Mouse (Mus musculus) mesoderm, embryonic 11.5 days (tissue): ENCODE measurements around the gene Epgn.
A peak's percentile ranks its signal among the peaks of the same experiment; 100 is the strongest.

Source experiments
- DNase-seq: peaks from one replicate; pipeline ENCODE4 v3.0.0-alpha.2; 2012; ENCODE audit warnings: low read depth, low spot score

Gene Epgn

DNA sequence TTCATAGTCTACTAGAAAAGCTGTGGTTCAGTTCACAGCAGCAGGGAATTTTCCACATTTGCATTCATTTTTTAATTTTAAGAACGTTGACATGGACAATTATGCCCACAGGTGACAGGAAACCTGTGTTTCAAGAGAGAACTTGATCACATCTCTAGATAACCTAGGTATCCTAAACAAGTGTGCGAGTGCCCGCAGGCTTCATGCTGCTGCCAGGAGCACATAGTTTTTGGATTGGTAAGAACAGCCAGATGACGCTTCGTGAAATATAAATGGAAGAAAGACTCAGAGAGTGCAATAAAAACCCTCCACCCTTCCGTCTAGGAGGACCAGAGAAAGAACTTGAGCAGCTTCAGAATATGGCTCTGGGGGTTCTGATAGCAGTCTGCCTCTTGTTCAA, at the start of gene Epgn:
TSS of gene Epgn (plus strand) at position 301 of the 400 bp plus-strand sequence.
- no peak for DNase-seq

- DNase-seq, result no peak
These were observed 47.0 kb upstream of the Epgn start for GRCm38 (mm10) chr5:90980297-90980696.

DNA sequence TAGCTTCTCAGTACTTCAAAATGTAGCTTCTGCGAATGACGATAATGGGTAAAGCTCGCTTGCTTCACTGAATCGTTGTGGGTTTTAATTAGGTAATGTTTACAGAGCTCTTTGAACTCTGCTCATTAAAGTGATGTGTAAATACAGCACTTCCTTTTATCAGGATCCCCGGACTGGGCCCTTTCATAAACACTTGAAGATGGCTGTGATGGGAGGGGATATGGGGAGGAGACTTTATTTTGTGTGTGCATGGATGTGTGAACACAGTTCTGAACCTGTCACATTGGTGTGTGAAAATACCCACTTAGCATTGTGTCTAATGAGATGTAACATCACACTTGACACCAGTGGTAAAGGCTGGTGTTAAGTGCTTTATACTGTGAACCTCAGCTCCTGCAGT, 39.7 kb upstream of the Epgn start:
- no peak for DNase-seq

DNA sequence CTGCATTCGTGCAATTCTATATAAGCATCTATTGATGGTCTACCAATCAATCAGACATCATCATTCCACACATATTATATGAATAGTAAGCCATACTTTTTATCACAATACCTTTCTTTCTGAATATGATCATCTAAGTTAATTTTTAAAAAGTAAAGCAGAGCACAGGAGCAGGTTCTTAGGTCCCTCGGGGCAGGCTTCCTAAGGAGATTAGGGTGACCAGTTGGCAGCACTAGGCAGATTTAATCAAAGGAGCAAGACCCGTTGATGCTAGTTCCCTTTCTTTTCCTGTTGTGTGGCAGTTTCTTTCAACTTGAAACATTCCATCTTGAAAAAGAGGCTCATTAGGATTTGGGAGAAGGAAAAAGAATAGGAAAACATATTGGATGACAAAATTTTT, 39.1 kb upstream of the Epgn start:
- DNase-seq, result no peak

- DNase-seq, result no peak
These were observed 38.7 kb upstream of the Epgn start for GRCm38 (mm10) chr5:90988592-90988991.

DNA sequence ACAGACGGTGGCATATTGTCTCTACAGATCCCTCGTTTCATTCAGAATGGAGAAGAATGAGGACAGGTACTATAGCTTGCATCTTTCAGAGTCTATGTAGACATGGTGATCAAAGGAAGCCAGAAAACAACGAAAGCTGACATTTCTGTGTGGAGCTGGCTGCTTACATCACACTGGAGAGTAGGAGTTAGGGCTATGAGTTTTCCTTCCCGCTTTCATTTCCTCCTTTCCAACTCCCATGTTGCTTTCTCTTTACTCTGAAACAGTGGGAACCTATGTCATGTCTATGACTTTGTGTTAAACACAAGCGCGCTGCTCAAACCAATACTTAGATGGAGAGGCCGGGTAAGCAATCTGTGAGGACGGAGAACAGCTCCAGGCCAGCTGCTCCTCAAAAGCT, 27.3 kb upstream of the Epgn start:
- DNase-seq, result no peak

DNA sequence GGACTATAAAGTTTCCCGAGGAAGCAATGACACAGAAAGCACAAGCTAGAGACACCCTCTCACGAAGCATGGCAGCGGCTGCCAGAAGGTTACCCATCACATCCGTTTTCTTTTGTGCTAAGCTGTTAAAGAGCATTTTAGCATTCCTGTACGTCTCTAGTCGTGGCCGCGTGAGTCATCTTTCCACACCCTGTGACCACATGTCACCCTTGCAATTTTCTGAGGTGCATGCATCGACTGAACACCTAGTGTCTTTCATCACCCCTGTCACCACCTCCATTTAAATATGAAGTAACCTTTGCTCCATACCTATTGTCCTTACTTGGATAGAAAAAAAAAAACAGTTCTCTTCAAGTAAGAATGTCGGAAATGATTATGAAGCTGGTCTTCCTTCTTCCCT, 12.0 kb upstream of the Epgn start:
- no peak for DNase-seq

DNA sequence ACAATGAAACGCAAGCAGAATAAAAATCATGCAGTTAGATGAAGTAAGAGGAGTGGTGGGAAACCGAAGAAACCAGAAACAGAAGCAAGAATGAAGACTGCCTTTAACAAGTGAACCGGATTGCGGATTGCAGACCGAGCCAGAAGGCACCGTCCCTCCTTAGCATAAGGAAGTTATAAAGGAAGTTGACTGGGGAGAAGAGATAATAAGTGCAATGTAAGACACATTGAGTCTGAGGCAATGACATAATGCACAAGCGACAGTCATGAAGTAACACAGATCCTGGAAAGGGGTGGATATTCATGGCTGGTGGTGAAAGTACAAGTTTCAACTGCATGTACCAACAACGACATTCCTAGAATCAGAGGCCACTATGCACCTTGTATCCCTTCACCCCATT, 4.2 kb upstream of the Epgn start:
- no peak for DNase-seq

DNA sequence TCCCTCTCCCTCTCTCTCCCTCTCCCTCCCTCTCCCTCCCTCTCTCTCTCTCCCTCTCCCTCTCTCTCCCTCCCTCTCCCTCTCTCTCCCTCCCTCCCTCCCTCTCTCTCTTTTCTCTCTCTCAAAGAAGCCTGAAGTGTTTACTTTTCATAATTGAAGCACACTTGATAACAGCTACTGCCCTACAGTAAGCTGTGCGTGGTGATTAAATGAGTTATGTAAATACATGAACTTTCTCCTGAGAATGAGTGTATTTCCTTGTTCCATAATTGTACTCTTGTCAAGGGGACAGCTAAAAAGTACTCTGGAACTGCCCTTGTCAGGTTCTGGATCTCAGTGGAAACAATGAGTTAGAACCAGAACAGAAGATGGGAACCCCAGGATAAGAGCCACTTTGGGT, 576 bp downstream of the Epgn start:
- no peak for DNase-seq

DNA sequence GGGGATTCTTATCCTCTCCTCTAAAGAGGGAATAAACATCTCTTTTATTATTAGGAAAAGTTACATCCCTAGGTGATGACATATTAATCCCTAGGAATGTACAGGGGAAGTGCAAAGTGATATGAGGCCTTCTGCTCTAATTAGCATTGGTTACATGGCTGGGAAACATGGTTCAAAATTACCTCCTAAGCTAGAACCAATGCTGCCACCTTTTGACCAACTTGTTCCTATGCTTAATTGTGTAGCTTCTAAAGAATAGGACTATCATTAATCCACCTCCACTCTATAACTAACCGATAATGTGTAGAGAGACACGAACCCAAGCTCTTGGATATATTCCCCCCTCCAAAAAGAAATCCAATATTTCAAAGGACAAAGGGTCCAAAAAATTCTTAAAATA, 3.4 kb downstream of the Epgn start:
- no peak for DNase-seq

DNA sequence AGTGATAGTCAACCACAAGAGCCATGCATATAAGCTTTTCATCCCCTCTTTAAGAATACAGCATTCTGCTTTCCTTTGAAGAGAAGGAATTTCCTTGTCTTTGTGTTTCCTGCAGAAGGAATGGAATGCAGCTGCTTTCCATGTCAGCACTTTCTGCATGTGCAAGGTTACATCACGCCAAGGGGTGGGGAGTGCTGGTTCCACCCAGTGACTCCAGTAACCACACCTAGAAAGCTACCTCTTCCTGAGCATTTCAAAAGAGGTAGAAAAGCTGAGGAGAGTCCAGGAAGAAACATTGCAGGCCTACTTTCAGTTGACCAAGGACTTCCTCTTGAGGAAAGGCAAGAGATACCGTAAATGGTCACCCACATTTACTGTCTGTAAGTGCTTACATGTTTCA, 8.1 kb downstream of the Epgn start:
- no peak for DNase-seq

- DNase-seq, result no peak
These were observed 9.4 kb downstream of the Epgn start for GRCm38 (mm10) chr5:91036628-91037027.

DNA sequence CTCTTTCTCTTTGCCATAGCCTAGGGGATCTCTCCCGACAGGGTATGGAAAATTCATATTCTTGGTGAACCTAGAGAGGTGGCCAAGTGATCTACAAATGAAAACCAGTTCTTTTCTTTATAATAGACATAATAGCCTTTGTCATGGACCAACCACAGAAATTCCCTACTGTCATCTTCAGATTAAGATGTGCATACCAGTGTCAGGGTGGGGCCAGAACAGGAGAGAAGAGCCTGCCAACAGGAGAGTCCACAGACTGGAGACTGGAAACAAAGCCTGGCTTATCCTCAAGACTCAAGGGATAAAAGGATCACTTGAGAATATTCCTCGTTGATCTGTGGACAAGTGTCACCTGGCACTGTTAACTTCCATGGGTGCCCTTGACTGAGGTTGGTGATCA, 10.5 kb downstream of the Epgn start:
- no peak for DNase-seq

GRCm38 (mm10) chr5:91038547-91038946, 11.3 kb downstream of the Epgn start:
- peak; percentile 46 for DNase-seq

- no peak for DNase-seq
These were observed 11.7 kb downstream of the Epgn start for GRCm38 (mm10) chr5:91038963-91039362.

DNA sequence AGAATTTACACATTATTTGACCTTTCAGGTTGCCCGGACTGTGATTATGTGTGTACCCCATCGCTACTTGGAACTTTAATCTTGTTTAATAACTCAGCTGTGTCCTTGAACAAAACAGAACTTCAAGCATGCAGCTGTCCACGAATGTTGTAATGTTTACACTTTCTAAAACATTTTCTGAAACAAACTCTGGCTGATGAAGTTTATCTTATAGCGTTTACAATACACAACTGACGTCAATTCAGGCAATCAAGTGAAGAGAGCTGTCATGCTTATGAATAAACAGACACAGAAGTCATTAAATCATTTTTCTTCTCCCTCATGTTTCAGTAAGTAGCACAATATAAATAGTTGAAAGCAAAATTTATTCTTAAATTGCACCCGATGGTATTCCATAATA, 20.7 kb downstream of the Epgn start:
- DNase-seq, result no peak

GRCm38 (mm10) chr5:91048397-91048796, 21.1 kb downstream of the Epgn start:
- DNase-seq, result no peak

- no peak for DNase-seq
These were observed 45.1 kb downstream of the Epgn start for GRCm38 (mm10) chr5:91072340-91072739.

GRCm38 (mm10) chr5:91073626-91074025, 46.4 kb downstream of the Epgn start:
- no peak for DNase-seq

DNA sequence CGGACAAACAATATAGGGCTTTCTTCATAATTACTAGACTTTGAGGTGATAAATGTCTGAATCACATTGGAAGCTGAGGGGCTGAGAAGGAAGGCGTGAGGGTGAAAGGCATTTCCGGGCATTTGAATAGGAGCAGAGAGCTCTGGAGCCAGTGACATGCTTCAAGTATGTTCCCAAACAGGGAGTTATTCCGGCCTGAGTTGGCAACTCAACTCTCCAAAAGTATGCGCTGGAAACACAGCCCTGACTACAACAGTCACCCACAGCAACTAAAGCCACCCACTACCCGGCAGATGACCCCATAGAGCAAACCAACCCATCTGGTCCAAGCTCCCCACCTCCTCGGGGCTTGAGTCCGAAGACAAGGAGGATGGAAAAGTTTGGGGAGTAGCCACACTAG, 46.8 kb downstream of the Epgn start:
- DNase-seq, result no peak

DNA sequence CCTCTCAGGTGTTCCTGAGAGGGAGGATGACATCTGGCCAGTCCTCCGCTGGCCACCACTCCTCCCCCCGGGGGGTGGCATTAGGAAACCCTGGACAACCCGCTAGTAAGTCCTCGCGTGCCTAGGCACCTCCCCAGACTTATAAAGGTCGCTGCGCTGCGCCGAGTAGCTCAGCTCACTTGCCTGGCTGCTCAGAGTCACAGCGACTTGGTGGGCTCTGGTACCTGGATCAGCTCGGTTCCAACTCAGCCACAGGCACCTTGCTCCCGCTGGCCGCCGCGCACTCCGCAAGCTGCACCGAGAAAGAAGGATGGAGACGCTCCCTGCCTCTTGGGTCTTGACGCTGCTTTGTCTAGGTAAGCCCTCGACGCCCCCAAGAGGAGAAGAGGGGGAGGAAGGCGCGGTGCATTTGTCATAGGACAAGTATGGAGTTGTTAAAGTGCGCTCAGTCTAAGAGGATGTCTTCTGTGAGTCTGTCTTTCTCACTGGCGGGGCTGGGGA, 47.2 kb downstream of the Epgn start, which contains the start of gene Ereg:
TSS of gene Ereg (plus strand) at position 173 of the 501 bp plus-strand sequence.
- peak; percentile 45 for DNase-seq

DNA sequence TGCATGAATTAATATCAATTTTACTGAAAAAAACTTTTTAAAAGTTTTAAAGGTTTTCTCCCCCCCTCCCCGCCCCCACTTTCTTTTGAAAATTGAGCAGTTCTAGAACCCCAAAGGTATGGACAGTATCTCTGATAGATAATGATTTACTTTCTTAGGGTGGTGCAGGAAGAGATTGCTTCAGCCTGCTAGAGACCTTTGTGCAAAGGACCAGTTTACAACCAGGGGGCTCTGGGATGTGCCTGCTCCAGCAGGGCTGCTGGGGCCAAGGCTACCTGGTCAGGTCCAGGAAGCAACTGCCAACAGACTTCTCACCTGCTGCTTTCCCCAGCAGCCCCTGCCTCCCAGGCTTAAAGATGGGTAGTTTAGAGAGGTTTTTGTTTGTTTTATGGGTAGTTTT, 47.8 kb downstream of the Epgn start:
- no peak for DNase-seq

GRCm38 (mm10) chr5:91083016-91083415, 55.8 kb downstream of the Epgn start:
- DNase-seq, result no peak
